Mouse (Mus musculus) neural tube, postnatal 0 days (tissue): ENCODE measurements around the gene Aff3. TPM values are rescaled to one million over a fixed set of nuclear protein-coding genes. Genes with fewer than 3 reads are reported as not detected.

Experiments
- polyA plus RNA-seq: library from polyadenylated mRNA; unstranded; fragments of >200 nt; fragmentation: Nextera tagmentation; extraction: Ambion mirVana; gene quantifications from 2 replicates; pipeline ENCODE4 v1.2.1, GENCODE M21; 2015

The Aff3 gene
- polyA plus RNA-seq, result 25.6 and 26.0 TPM in 2 replicates

DNA sequence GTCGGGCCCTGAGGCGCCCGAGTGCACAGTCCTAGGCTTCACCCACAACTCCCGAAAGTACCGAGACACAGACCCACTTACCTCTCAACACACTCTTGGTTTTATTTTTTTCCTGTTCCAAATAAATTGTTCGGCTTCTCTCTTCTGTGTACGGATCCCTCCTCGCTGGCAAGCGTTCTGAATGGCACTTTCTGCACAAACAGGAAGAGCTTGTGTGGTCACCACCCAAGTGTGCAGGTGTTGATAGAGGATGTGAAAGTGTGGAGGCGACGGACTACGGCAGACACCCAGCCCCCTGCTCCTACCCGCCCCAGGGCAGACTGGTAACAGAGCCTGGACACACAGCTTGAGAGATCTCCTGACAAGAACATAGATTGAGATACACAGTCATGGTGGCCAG is at the start of gene Aff3:
Gene Aff3 (minus strand): TSS at position 179 of the 400 bp plus-strand sequence.

DNA sequence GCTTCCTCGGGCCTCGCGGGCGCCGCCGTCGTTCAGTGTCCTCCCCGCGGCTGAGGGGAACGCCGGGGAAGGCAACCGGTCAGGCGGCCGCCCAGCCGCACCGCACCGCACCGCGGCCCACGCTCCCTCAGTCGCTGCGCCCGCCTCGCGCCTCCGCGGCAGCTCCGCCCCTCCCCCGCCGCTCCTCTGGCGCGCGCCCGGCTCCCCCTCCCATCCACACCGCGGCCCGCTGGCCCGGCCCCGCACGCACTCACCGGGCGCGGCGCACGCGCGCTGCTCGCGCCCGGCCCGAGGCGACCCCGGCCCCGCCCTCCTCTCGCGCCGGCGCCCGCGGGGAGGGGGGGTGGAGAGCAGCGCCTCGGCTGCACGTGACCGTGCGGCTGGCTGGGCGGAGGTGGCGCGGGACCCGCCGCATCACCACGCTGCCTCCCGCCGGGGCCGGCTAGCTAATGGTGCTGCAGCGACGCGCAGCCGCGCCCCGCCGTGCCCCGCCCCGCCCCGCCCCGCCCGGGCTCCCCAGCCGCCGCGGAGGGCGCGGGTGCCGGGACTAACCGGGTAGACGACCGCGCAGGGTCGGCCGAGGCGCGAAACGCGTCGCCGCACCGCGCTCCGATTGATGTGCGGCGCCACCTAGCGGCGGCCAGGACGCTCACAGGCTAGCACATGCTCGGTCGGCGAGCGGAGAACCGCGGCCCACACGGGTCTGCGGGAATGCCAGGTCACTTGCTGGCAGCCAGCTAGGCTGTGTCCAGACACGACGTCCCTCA is 535.1 kb downstream of the Aff3 start, which contains the start of gene Rev1:
Gene Rev1 (minus strand): TSS at position 301 of the 767 bp plus-strand sequence.

Other genes with a start within 250 kb of the Aff3 start
- gene Lonrf2, start 171.8 kb upstream of the Aff3 start, polyA plus RNA-seq, result 28.0 and 30.5 TPM in 2 replicates
- gene Chst10, start 233.2 kb upstream of the Aff3 start, polyA plus RNA-seq, result 53.5 and 55.1 TPM in 2 replicates